ENCODE assay signal across 29 mouse cellular contexts in the genomic region with DNA sequence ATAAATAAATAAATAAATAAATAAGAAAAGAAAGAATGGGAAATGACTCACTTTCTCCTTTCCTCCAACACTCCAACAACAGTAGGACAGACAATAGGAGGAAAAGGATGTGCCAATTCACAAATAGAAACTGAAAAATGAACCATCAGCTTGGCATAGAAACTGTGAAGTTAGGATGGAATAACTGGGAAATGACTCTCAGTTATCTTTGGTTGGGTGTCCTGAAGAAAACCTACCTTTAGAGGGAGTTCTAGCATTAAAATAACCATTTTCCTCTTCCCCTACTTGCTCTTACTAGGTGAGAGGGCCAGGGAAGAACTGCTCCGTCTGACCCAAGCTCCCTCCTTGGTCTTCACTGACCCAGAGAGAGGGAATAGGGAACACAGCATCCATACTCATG. TPM values are rescaled to one million over a fixed set of nuclear protein-coding genes. Genes with fewer than 3 reads are reported as not detected.
"Had no signal": no experiment of that assay in that cellular context is flagged by ENCODE, and none has a peak within 500 bp of the region (broad histone marks: within the 10 kb centered on the region; RNA-seq: fewer than 3 reads in every experiment).

No protein-coding gene starts in this region.

- H3K4me2 ChIP-seq: liver, embryonic 11.5 days; midbrain, embryonic 12.5 days; midbrain, embryonic 15.5 days; neural tube, embryonic 12.5 days; neural tube, embryonic 15.5 days had no signal

- DNase-seq: kidney, adult 9 months; kidney, postnatal 10 days; kidney, postnatal 36 days; layer of hippocampus, postnatal 36 days; lung, adult 2 months; right cerebral cortex, adult 18-20 months; right cerebral cortex, postnatal 14 days; right cerebral cortex, postnatal 4 days; thymus, postnatal 25 days had no signal

- H3K27ac ChIP-seq: left cerebral cortex, adult 2 months; liver, embryonic 14.5 days; macrophage; midbrain, embryonic 12.5 days; midbrain, embryonic 15.5 days; neural tube, embryonic 12.5 days; neural tube, embryonic 15.5 days; stomach, postnatal 0 days had no signal

- ATAC-seq: intestine, postnatal 0 days; midbrain, embryonic 15.5 days had no signal

- H3K36me3 ChIP-seq: midbrain, embryonic 12.5 days; midbrain, embryonic 15.5 days; neural tube, embryonic 12.5 days; neural tube, embryonic 15.5 days had no signal

- H3K9ac ChIP-seq: liver, embryonic 14.5 days; midbrain, embryonic 12.5 days; midbrain, embryonic 15.5 days; neural tube, embryonic 12.5 days; neural tube, embryonic 15.5 days had no signal

- H3K27me3 ChIP-seq: midbrain, embryonic 12.5 days; midbrain, embryonic 15.5 days; neural tube, embryonic 12.5 days; neural tube, embryonic 15.5 days had no signal

- H3K9me3 ChIP-seq: midbrain, embryonic 12.5 days; midbrain, embryonic 15.5 days; neural tube, embryonic 12.5 days; neural tube, embryonic 15.5 days had no signal

- H3K4me1 ChIP-seq: midbrain, embryonic 15.5 days; neural tube, embryonic 12.5 days; neural tube, embryonic 15.5 days had no signal

- H3K4me3 ChIP-seq: left cerebral cortex, adult 2 months; midbrain, embryonic 12.5 days; midbrain, embryonic 15.5 days; neural tube, embryonic 12.5 days; neural tube, embryonic 15.5 days had no signal

RNA-seq across cellular contexts. Expression of gene Olfr1396, which starts 8.9 kb away (rescaled TPM):
- total RNA-seq: layer of hippocampus, adult 8-10 months; layer of hippocampus, postnatal 10 days; layer of hippocampus, postnatal 36 days; left cerebral cortex, adult 2 months; left cerebral cortex, postnatal 10 days; left cerebral cortex, postnatal 36 days; megakaryocyte, adult 5-6 weeks had no signal
- polyA plus RNA-seq: limb, embryonic 11.5 days; liver, embryonic 11.5 days; liver, embryonic 14.5 days; lung, embryonic 16.5 days; macrophage; midbrain, embryonic 12.5 days; midbrain, embryonic 15.5 days; neural tube, embryonic 12.5 days; neural tube, embryonic 15.5 days; stomach, embryonic 14.5 days had no signal

RNA-seq across cellular contexts. Expression of gene Olfr1395, which starts 36.3 kb away (rescaled TPM):
- total RNA-seq: layer of hippocampus, adult 8-10 months; layer of hippocampus, postnatal 10 days; layer of hippocampus, postnatal 36 days; left cerebral cortex, adult 2 months; left cerebral cortex, postnatal 10 days; left cerebral cortex, postnatal 36 days; megakaryocyte, adult 5-6 weeks had no signal
- polyA plus RNA-seq: intestine, postnatal 0 days; limb, embryonic 11.5 days; limb, embryonic 14.5 days; liver, embryonic 11.5 days; liver, embryonic 14.5 days; lung, adult 2 months; lung, embryonic 16.5 days; macrophage; midbrain, embryonic 12.5 days; midbrain, embryonic 15.5 days; neural tube, embryonic 12.5 days; neural tube, embryonic 15.5 days; stomach, embryonic 14.5 days; stomach, postnatal 0 days; thymus, postnatal 0 days had no signal

RNA-seq across cellular contexts. Expression of gene Tgtp2, which starts 41.7 kb away (rescaled TPM):
- total RNA-seq: left cerebral cortex, postnatal 10 days had no signal
- polyA plus RNA-seq: limb, embryonic 11.5 days; midbrain, embryonic 15.5 days; neural tube, embryonic 12.5 days had no signal

RNA-seq across cellular contexts. Expression of gene Olfr1394, which starts 48.4 kb away (rescaled TPM):
- total RNA-seq: layer of hippocampus, adult 8-10 months; layer of hippocampus, postnatal 10 days; layer of hippocampus, postnatal 36 days; left cerebral cortex, adult 2 months; left cerebral cortex, postnatal 10 days; left cerebral cortex, postnatal 36 days; megakaryocyte, adult 5-6 weeks had no signal
- polyA plus RNA-seq: intestine, postnatal 0 days; limb, embryonic 11.5 days; limb, embryonic 14.5 days; liver, embryonic 11.5 days; liver, embryonic 14.5 days; lung, adult 2 months; lung, embryonic 16.5 days; macrophage; midbrain, embryonic 12.5 days; midbrain, embryonic 15.5 days; neural tube, embryonic 12.5 days; neural tube, embryonic 15.5 days; stomach, embryonic 14.5 days; stomach, postnatal 0 days; thymus, postnatal 0 days had no signal
